22 mouse cellular contexts compared by ENCODE assay signal in the genomic region with DNA sequence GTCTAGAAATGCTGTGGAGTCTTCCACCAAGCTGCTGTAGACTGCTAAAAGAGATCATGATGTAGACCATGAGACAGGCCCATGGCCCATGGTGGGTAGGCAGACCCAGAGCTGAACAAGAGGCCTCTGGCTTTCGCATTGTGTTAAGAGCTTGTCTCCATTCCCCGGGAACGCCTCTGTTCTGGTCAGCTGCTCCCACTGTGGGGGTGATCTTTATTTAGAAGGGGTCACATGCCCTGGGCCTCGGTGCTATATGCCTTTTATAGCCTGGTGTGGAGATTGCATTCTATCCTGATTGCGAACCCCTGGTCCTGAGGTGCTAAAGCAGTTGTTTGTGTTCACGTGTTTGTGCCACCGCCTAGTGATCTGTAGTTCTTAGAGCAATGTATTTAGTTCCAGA. TPM values are rescaled to one million over a fixed set of nuclear protein-coding genes. Genes with fewer than 3 reads are reported as not detected.
A peak's percentile ranks its signal among the peaks of the same experiment; 100 is the strongest.
DNase-seq lines count a peak whose midpoint lies in the region; ATAC-seq and TF ChIP-seq lines count a peak whose summit lies in the region.
"Had no signal": no experiment of that assay in that cellular context is flagged by ENCODE, and none has a peak within 500 bp of the region (broad histone marks: within the 10 kb centered on the region; RNA-seq: fewer than 3 reads in every experiment).

No protein-coding gene starts in this region.

- H3K9ac ChIP-seq in heart, embryonic 15.5 days, result no peak overlapping the region
- peak overlapping the region; percentile 31 for H3K9ac ChIP-seq in liver, embryonic 14.5 days (replicated peaks)
- H3K9ac ChIP-seq: embryonic facial prominence, embryonic 15.5 days had no signal

- no peaks in the 10 kb centered on the region for H3K27me3 ChIP-seq in heart, embryonic 15.5 days
- H3K27me3 ChIP-seq in liver, embryonic 14.5 days (ENCODE audit: control insufficient read depth, insufficient read depth, low read length), result no peaks in the 10 kb centered on the region
- H3K27me3 ChIP-seq: embryonic facial prominence, embryonic 15.5 days; Patski had no signal

- DNase-seq in layer of hippocampus, adult 9-11 months, result peak; percentile 60
- DNase-seq in layer of hippocampus, adult 8-10 months (ENCODE audit: low spot score in 2 of 2), result no peak
- DNase-seq in heart, adult 8-10 months (ENCODE audit: low spot score), result peak; percentile 24
- DNase-seq in liver, embryonic 14.5 days (ENCODE audit: low read depth in 3 of 3, low spot score in 3 of 3), result no peak
- no peak for DNase-seq in retina, embryonic 14.5 days (ENCODE audit: low spot score)
- no peak for DNase-seq in embryo, embryonic 9.5 days (ENCODE audit: extremely low spot score)
- DNase-seq in cerebellum, adult 8-10 months, result no peak
- DNase-seq: adrenal gland, postnatal 36 days; cerebellum, adult 9-10 months; kidney, adult 18-20 months; kidney, postnatal 14 days; lung, adult 2 months; lung, postnatal 4 days; midbrain, embryonic 14.5 days; retina, postnatal 1 day; right cerebral cortex, postnatal 4 days; thymus, postnatal 36 days had no signal

- H3K4me1 ChIP-seq in heart, embryonic 15.5 days (replicated peaks), result peaks cover 63% of the 10 kb centered on the region
- peaks cover 38 to 47% of the 10 kb centered on the region in 2 experiments for H3K4me1 ChIP-seq in liver, embryonic 14.5 days (replicated peaks; ENCODE audit: control insufficient read depth in 2 of 2, insufficient read depth in 2 of 2, low read length in 1 of 2)

- peaks cover 5% of the 10 kb centered on the region; the same call in 1 of the 2 replicates for H3K36me3 ChIP-seq in heart, embryonic 15.5 days
- H3K36me3 ChIP-seq in liver, embryonic 14.5 days (replicated peaks; ENCODE audit: control insufficient read depth, insufficient read depth, low read depth), result no peaks in the 10 kb centered on the region; the same call in 1 of the 2 replicates

- H3K9me3 ChIP-seq in heart, embryonic 15.5 days (replicated peaks), result no peaks in the 10 kb centered on the region
- no peaks in the 10 kb centered on the region for H3K9me3 ChIP-seq in liver, embryonic 14.5 days (ENCODE audit: control insufficient read depth, low read length)
- H3K9me3 ChIP-seq: embryonic facial prominence, embryonic 15.5 days had no signal

- WGBS in heart, embryonic 15.5 days, result 38% methylated on average over 7 of the region's 7 CpGs
- 70% methylated on average over 7 of the region's 7 CpGs for WGBS in liver, embryonic 14.5 days (ENCODE audit: insufficient replicate concordance)

- no peak overlapping the region for H3K4me3 ChIP-seq in heart, embryonic 15.5 days
- no peak overlapping the region for H3K4me3 ChIP-seq in liver, embryonic 14.5 days (ENCODE audit: insufficient read depth in 1 of 2, low read depth in 2 of 2, low read length in 2 of 2)
- H3K4me3 ChIP-seq: embryonic facial prominence, embryonic 15.5 days; forebrain, embryonic 10.5 days had no signal

- ATAC-seq in heart, embryonic 15.5 days (replicated peaks; ENCODE audit: insufficient number of reproducible peaks, insufficient read depth, low FRiP score, low read depth), result peak; percentile 87
- no peak for ATAC-seq in liver, embryonic 14.5 days (ENCODE audit: insufficient read depth)
- ATAC-seq: hindbrain, postnatal 0 days; Patski had no signal

- peak overlapping the region; percentile 79 for H3K27ac ChIP-seq in heart, embryonic 15.5 days
- H3K27ac ChIP-seq in liver, embryonic 14.5 days, result peak overlapping the region; percentile 89
- H3K27ac ChIP-seq: embryonic facial prominence, embryonic 15.5 days; forebrain, embryonic 10.5 days; hindbrain, postnatal 0 days had no signal

- TF ChIP-seq EP300 in liver, embryonic 14.5 days (IDR thresholded peaks at IDR 0.05; ENCODE audit: low read depth), result no peak

- H3K4me2 ChIP-seq in heart, embryonic 15.5 days, result no peak overlapping the region
- H3K4me2 ChIP-seq in liver, embryonic 14.5 days (ENCODE audit: low read depth), result peak overlapping the region; percentile 63; the same call in 1 of the 2 replicates
- H3K4me2 ChIP-seq: embryonic facial prominence, embryonic 15.5 days had no signal

- TF ChIP-seq CTCF in liver, embryonic 14.5 days (IDR thresholded peaks at IDR 0.05; ENCODE audit: low read depth), result no peak

RNA-seq across cellular contexts. Expression of a gene that starts 57.5 kb away (rescaled TPM):
- total RNA-seq in layer of hippocampus, adult 8-10 months (2022), result 10 to 100 TPM; 36.7 to 55.9 (median 50.7) TPM
- 10 to 100 TPM; 10.3 to 17.3 (median 14.4) TPM for total RNA-seq in heart, adult 8-10 months (2022)
- polyA plus RNA-seq in heart, embryonic 15.5 days (2015; fragmentation: Nextera tagmentation; extraction: Ambion mirVana), result 13.9 and 16.5 TPM in 2 replicates
- polyA plus RNA-seq in liver, embryonic 14.5 days (2012; rRNA removed), result 2.1 and 2.5 TPM in 2 replicates
- polyA plus RNA-seq in liver, embryonic 14.5 days (2014; fragmentation: Nextera tagmentation; extraction: Ambion mirVana), result 2.3 and 2.7 TPM in 2 replicates

Comparison
In these comparisons a context has a peak if more than half of its experiments do, and no peak if none do; other contexts are left out.
1. DNase-seq: peak in layer of hippocampus, adult 9-11 months (single experiment) and heart, adult 8-10 months (single experiment); none in layer of hippocampus, adult 8-10 months (0 of 2), liver, embryonic 14.5 days (0 of 3), retina, embryonic 14.5 days (single experiment), embryo, embryonic 9.5 days (single experiment) and cerebellum, adult 8-10 months (single experiment).